Mouse (Mus musculus) ES-Bruce4 (cell line): ENCODE results near the gene Gm45713.

Experiments used
- CTCF ChIP-seq: IDR thresholded peaks from one replicate; pipeline ENCODE4 v1.8.1; 2011; ENCODE audit warnings: low read depth, low read length
- EP300 ChIP-seq: IDR thresholded peaks from 2 replicates; pipeline ENCODE4 v1.6.1; 2011; ENCODE audit warnings: low read depth, low read length; ENCODE audit not compliant: insufficient read depth
- POLR2A ChIP-seq: IDR thresholded peaks from one replicate; pipeline ENCODE4 v1.8.1; 2011; ENCODE audit warnings: low read length; ENCODE audit not compliant: insufficient read depth

GRCm38 (mm10) chr7:45078513-45078912 lies 57.5 kb downstream of the Gm45713 start:
- TF ChIP-seq CTCF = peak; percentile 90
- no peak for TF ChIP-seq POLR2A
- TF ChIP-seq EP300 = no peak
